Mouse (Mus musculus) embryo, embryonic 9.5 days (tissue): Measurements from ENCODE around the gene Pld5.
"Not testable (repeated sequence)": the region's sequence is repeated elsewhere in the genome, so short reads cannot be mapped to it uniquely, and the experiment has no call there.

ENCODE experiments used
- DNase-seq: peaks from one replicate; pipeline ENCODE4 v3.0.0-alpha.2; 2017; ENCODE audit errors: extremely low spot score

Pld5 gene

GRCm38 (mm10) chr1:176039923-176040322 is 235.2 kb downstream of the Pld5 start:
- DNase-seq: no peak

GRCm38 (mm10) chr1:176036028-176036427 is 239.1 kb downstream of the Pld5 start:
- no peak for DNase-seq

DNA sequence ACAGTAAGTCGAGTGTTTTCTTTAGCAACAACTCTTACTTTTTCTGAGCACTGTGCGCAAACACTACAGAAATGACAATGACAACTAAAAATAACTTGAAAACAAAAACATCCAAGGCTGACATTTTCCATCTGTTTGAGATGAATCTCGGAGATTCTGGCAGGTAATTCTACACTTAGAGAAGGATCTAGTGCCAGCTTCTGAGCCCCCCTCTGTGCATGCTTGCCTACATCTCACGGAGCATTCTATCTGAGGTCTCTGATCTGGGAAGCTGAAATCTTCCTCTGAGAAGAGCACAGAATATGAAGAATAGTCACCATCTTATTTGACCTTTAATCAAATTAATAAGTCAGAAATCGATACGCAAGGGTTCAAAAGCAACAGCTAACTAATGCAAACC is 240.4 kb downstream of the Pld5 start:
- DNase-seq: no peak

DNA sequence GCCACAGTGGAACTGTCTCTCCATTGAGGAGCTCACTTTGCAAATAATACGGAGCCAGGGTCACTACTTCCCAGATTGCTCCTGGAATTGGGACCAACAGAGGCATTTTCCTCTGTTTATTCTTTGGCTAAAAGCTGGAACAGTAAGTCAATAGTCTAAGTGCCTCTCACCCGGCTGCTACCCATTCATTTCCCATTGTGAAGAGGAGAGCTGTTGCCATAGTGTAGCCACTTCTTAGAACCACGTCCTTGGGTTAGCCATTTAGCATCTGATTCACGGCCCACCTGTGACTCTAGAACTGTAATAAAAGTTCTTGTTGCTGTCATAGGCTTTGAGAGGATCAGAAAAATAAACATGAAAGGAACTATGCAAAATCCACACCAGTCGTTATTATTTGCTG is 241.4 kb downstream of the Pld5 start:
- DNase-seq: no peak

DNA sequence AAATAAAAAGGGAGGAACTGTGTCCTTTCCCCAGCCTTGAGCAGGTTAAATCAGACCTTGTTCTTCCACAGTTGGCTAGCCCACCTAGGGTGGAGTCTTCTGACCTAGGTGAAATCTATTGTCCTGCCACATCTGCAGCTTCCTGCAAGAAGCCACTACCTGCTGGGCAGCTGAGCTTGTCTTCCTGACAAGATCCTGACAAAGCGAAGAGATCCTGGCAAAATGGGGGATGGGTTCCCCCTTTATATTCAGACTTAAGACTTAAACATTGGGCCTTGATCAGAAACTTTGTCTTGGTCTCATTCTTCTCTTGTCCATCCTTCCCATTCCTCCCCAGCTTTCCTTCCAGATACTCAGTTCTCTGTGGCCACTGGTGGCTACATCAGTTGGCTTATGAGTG is 246.0 kb downstream of the Pld5 start:
- DNase-seq: no peak

DNA sequence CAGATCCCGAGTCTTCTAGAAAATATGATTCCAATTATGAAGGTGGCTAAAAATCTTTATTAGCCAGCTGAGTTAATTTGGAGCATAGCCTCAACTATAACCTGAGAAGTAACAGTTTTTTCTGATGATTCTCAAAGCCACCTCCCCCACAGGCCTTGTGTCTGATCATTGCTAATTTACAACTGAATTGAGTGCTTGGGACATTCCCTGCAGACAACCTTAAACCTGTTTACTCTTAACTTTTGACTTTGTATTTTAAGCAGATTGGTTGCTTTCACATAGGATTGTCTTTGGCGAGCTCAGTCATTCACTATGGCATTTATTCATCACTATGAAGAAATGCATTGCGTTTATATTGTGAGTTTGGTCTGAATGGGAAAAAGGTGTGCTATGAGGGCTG is 246.7 kb downstream of the Pld5 start:
- DNase-seq: no peak

DNA sequence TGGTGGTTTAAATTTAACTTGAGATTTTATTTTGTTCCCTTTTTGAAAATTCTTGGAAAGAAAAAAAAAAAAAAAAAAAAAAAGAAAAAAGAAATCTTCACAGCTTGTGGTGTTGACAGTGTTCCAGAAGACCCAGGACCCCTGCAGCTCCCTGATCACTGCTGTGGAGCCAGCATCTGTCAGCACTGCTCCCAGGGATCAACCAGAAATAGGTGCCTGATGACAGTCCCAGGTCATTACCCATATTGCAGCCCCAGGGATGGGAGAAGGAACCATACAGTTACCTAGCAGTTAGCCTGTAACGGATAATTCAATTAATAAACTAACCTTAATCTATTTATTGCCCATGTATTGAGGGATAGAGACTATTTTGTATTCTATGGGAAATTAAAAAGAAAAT is 250.6 kb downstream of the Pld5 start:
- DNase-seq: no peak

DNA sequence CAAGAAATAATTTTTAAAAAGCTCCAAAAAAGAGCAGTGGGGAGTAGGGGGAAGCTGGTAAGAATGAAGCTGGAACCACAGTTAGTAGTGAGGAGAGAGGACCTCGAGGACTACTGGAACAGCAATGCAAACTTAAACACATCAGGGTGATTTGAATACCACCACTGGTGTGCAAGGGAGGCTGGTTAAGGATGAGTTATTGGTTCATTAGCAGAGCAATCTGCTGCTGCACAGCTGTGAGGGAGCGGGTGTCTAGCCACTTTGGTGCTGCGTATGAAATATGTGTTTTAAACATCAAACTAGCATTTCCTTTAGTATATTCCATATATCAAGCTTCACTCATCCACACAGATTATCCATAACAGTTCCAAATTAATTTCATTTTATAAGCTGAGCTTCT is 256.6 kb downstream of the Pld5 start:
- DNase-seq: no peak

- no peak for DNase-seq
Observed at GRCm38 (mm10) chr1:176016076-176016475, 259.0 kb downstream of the Pld5 start.

GRCm38 (mm10) chr1:176013497-176014268 is 261.4 kb downstream of the Pld5 start:
- DNase-seq: peak; percentile 27

GRCm38 (mm10) chr1:176011535-176011934 is 263.6 kb downstream of the Pld5 start:
- no peak for DNase-seq

GRCm38 (mm10) chr1:176011072-176011471 is 264.0 kb downstream of the Pld5 start:
- DNase-seq: no peak

DNA sequence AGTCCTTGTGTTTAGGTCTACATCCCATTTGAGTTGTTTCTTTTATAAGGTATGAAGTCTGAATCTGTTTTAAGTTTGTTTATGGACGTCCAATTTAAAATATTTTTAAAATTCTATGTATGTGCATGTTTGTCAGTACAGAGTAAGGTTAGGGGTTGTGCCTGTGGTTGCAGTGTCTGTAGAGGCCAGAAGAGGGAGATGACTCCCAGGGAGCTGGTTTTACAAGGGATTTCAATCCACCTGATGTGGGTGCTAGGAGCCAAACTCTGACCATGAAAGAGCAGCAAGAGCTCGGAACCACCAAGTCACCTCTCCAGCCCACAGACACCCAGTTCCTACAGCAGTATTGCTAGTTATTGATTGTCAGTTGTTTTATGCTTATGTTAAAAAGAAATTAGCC is 266.7 kb downstream of the Pld5 start:
- DNase-seq: no peak

DNA sequence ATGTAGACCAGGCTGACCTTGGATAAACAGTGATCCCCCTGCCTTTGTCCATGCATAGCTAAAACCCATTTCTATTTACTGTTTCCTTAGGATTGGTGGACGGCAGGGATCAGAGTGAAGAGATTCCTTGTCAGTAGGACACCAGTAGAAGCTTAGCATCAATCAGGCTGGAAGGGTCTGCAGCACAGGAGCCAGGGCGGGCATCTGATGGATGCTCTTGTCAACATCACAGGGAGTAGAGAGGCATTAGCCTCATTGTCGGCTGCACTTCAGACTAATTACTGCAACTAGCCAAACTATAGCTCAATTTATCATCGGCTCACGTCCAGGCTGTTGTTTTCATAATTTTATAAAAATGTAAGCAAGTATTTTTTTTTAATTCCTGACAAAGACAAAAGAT is 274.5 kb downstream of the Pld5 start:
- no peak for DNase-seq

- DNase-seq: no peak
Observed at GRCm38 (mm10) chr1:175997076-175997651, 277.9 kb downstream of the Pld5 start.

DNA sequence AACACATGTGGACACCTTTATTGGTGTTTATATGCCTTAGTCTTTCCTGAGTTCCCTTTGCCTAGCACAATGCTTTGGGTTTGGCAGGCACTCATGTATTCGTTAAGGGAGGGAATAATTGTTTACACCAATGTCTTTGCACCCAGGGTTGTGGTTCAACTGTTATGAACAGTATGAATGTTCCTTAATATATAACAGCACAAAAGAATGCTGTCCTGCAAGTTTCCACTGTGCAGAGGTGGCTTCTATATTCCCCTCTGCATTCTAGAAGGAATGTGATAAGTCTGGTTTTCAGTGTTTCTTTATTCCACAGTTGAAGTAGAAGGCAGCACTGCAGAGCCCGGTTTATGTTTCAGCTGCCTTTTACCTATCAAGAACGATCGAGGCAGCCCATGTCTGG is 286.2 kb downstream of the Pld5 start:
- DNase-seq: no peak

DNA sequence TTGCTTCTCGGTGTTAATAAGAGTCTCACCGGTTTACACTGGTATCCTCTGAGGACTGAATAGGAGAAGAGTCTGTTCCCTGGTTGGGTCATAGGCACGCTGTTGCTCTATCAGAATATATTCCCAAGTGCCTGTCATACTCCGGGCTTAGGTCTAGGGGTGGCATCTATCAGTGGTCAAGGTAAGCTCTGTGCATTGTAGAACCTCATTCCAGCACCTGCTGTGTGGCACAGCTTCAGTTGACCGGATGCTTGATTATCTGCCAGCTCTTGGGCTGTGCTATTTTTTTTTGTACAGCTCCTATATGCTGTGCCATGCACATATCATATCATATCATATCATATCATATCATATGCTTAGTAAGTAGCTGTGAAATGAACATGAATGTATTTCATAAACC is 286.7 kb downstream of the Pld5 start:
- DNase-seq: no peak

DNA sequence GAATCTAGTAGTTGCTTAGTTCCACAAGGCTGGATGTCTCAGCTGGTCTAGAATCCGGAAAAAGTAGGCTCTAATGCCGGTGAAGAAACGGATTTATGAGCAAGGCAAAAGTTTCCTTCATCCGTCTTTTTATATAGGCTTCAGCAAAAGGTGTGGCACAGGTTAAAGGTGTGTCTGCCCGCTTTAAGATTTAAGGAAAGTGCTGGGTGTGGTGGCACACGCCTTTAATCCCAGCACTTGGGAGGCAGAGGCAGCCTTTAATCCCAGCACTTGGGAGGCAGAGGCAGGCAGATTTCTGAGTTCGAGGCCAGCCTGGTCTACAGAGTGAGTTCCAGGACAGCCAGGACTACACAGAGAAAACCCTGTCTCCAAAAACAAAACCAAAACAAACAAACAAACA is 296.1 kb downstream of the Pld5 start, which contains the start of gene Rbm8a2:
Gene Rbm8a2 (minus strand): TSS at position 101 of the 400 bp plus-strand sequence.
- DNase-seq: not testable (repeated sequence)

GRCm38 (mm10) chr1:175970710-175971109 is 304.4 kb downstream of the Pld5 start:
- DNase-seq: no peak

DNA sequence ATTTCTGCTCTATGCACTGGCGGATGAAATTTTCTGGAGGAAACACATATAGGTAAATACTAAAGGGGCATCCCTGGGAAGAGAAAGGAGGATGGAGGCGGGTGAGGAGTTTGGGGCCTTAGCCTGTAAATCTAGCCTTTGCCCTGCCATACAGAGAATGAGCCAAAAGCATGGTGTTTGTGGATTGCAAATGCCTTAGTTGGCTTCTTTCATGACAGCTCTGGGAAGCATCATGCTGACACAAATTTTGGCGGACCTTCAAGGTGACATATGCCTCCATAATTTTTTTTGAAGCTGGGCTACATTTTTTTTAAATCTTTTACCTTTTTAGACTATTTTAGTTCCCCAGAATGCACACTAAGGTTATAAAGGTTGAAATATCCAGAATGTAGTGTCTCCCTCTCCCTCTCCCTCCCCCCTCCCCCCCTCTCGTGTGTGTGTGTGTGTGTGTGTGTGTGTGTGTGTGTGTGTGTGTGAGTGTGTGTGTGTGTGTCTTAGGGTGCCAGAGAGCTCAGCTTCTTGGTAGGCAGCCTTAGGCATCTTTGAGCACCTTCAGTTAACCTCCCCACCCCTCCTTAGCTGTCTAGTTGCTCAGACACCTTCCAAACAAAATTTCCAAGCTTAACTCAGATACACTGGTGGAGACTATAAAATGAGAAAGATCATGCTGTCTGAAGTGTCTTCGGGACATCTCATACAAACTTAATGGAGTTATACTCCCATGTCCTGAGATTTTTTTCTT is 307.9 kb downstream of the Pld5 start:
- DNase-seq: no peak

GRCm38 (mm10) chr1:175961786-175962185 is 313.3 kb downstream of the Pld5 start:
- no peak for DNase-seq

- no peak for DNase-seq
Observed at GRCm38 (mm10) chr1:175950851-175951250, 324.3 kb downstream of the Pld5 start.

- DNase-seq: no peak
Observed at GRCm38 (mm10) chr1:175950421-175950820, 324.7 kb downstream of the Pld5 start.
